Mouse (Mus musculus) liver, embryonic 14.5 days (tissue): ENCODE measurements at regions not wholly inside any gene's neighbourhood (a gene's known extent, or its start where the extent isn't known, plus 50 kb on each side); places are given as distances from the start of the nearest gene placed in this dataset.

ENCODE experiments used
- CTCF ChIP-seq: IDR thresholded peaks from 2 replicates; pipeline ENCODE4 v1.5.1; 2016; ENCODE audit warnings: antibody characterized with exemption, low read depth, control low read depth
- EP300 ChIP-seq: IDR thresholded peaks from 2 replicates; pipeline ENCODE4 v1.6.1; 2016; ENCODE audit warnings: antibody characterized with exemption, low read depth

DNA sequence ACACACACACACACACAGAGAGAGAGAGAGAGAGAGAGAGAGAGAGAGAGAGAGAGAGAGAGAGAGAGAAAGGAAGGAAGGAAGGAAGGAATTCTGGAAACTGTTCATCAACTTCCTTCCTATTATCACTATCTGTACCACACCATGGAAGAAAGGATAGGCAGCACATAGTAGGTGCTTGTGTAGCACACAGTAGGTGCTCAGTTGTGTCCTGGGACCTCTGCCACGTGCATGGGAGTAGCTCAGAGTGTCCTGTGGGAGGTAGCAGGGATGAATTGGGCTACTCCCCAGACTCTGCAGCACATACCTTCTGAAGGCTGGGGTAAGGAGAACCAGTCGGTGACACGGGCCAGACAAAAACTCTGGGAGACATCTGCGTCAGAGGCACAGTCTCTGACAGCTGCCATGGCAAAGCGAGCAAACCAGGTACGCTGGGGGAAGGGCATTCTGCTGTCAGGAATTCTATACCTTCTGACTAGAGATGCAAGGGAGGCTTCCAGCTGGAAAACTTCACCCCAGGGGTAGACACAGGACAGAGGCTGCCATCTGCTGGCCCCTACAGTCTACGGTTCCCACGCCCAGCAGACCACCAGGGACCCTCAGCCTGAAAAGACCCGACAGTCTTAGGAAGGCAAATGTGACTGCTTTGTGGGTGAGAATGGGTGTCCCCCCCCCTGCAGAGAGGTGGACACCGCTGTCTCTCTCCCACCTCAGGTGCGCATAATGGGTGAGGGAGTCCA, 126.2 kb upstream of the Igsf21 start:
- no peak for TF ChIP-seq CTCF
- TF ChIP-seq EP300 = no peak
